In the genomic region with DNA sequence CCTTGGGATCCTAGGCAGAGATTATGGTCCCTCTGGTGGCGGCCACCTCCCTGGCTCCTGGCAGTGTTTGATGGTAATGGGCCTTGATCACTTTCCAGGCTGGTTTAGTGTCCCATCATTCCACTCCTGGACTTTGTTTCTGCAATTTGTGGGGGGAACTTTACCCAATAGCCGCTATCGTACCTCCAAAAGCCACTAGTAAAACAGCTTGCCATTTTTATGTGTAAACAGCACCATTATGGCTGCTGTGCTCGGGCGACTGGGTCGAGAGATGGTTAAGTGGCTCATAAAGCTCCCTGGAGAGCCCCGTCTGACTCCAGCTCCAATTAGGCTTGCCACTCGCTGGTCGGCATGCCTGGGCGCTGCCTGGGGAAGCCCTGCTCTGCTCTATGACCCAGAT, we compare ENCODE assay signal across 26 mouse cellular contexts. TPM values are rescaled to one million over a fixed set of nuclear protein-coding genes. Genes with fewer than 3 reads are reported as not detected.
A peak's percentile ranks its signal among the peaks of the same experiment; 100 is the strongest.
DNase-seq lines count a peak whose midpoint lies in the region; ATAC-seq and TF ChIP-seq lines count a peak whose summit lies in the region.
"Had no signal": no experiment of that assay in that cellular context is flagged by ENCODE, and none has a peak within 500 bp of the region (broad histone marks: within the 10 kb centered on the region; RNA-seq: fewer than 3 reads in every experiment).

No protein-coding gene starts in this region.

- H3K4me1 ChIP-seq in heart, embryonic 10.5 days, result peaks cover 18% of the 10 kb centered on the region; the same call in 1 of the 2 replicates
- H3K4me1 ChIP-seq in midbrain, embryonic 14.5 days (ENCODE audit: control insufficient read depth, insufficient read depth, low read length), result peaks cover 16% of the 10 kb centered on the region
- peaks cover 13% of the 10 kb centered on the region for H3K4me1 ChIP-seq in midbrain, embryonic 16.5 days (ENCODE audit: control insufficient read depth, insufficient read depth, low read length)
- peaks cover 11% of the 10 kb centered on the region for H3K4me1 ChIP-seq in neural tube, embryonic 12.5 days
- no peaks in the 10 kb centered on the region for H3K4me1 ChIP-seq in cerebellum, adult 2 months (ENCODE audit: control insufficient read depth, insufficient read depth, low read length)

- DNase-seq in heart, embryonic 10.5 days (ENCODE audit: low spot score), result no peak
- no peak for DNase-seq in heart, postnatal 10 days
- DNase-seq in midbrain, embryonic 14.5 days, result no peak
- DNase-seq in cerebellum, adult 18-20 months, result no peak
- no peak for DNase-seq in cerebellum, adult 2 months
- DNase-seq: adrenal gland, postnatal 10 days; cerebellum, adult 9-11 months; gastrocnemius, postnatal 14 days; heart, adult 11 months; heart, postnatal 14 days; kidney, postnatal 4 days; left cerebral cortex, postnatal 4 days; lung, adult 18-20 months; lung, postnatal 10 days; thymus, adult 2 months; thymus, postnatal 4 days had no signal

- TF ChIP-seq POLR2A in cerebellum, adult 2 months (IDR thresholded peaks at IDR 0.05; ENCODE audit: borderline replicate concordance, insufficient read depth, low read length), result no peak

- no peak overlapping the region for H3K4me3 ChIP-seq in heart, embryonic 10.5 days
- no peak overlapping the region for H3K4me3 ChIP-seq in midbrain, embryonic 14.5 days (replicated peaks; ENCODE audit: low read depth, low read length)
- H3K4me3 ChIP-seq in midbrain, embryonic 16.5 days (ENCODE audit: low read depth, low read length), result no peak overlapping the region
- no peak overlapping the region for H3K4me3 ChIP-seq in neural tube, embryonic 12.5 days
- no peak overlapping the region for H3K4me3 ChIP-seq in cerebellum, adult 2 months (replicated peaks; ENCODE audit: insufficient read depth, low read depth, low read length)
- H3K4me3 ChIP-seq: embryonic facial prominence, embryonic 15.5 days; heart, embryonic 12.5 days; hindbrain, embryonic 15.5 days; liver, embryonic 12.5 days; midbrain, embryonic 10.5 days; myocyte had no signal

- TF ChIP-seq CTCF in cerebellum, adult 2 months (IDR thresholded peaks at IDR 0.05; ENCODE audit: borderline replicate concordance, insufficient read depth, low read depth, low read length), result no peak

- peaks cover 29% of the 10 kb centered on the region for H3K36me3 ChIP-seq in heart, embryonic 10.5 days
- 0 out of 2 replicates have a peak, but pooled peaks cover 5% of the 10 kb centered on the region for H3K36me3 ChIP-seq in midbrain, embryonic 14.5 days (ENCODE audit: control insufficient read depth, insufficient read depth, low read length)
- H3K36me3 ChIP-seq in midbrain, embryonic 16.5 days (ENCODE audit: control insufficient read depth, insufficient read depth, low read length), result peaks cover 6% of the 10 kb centered on the region; the same call in 1 of the 2 replicates
- peaks cover 8% of the 10 kb centered on the region for H3K36me3 ChIP-seq in neural tube, embryonic 12.5 days
- H3K36me3 ChIP-seq: hindbrain, embryonic 15.5 days had no signal

- ATAC-seq in midbrain, embryonic 14.5 days (ENCODE audit: low FRiP score, low TSS enrichment), result no peak
- ATAC-seq in midbrain, embryonic 16.5 days, result no peak
- no peak for ATAC-seq in neural tube, embryonic 12.5 days (ENCODE audit: low FRiP score, low read depth)
- ATAC-seq: forebrain, embryonic 16.5 days; intestine, embryonic 16.5 days; liver, embryonic 12.5 days had no signal

- no peak overlapping the region for H3K4me2 ChIP-seq in midbrain, embryonic 14.5 days (ENCODE audit: low read length)
- H3K4me2 ChIP-seq in midbrain, embryonic 16.5 days (ENCODE audit: low read length), result no peak overlapping the region
- no peak overlapping the region for H3K4me2 ChIP-seq in neural tube, embryonic 12.5 days (replicated peaks)
- H3K4me2 ChIP-seq: embryonic facial prominence, embryonic 15.5 days; heart, embryonic 12.5 days; hindbrain, embryonic 15.5 days; liver, embryonic 12.5 days had no signal

- no peaks in the 10 kb centered on the region for H3K9me3 ChIP-seq in heart, embryonic 10.5 days
- H3K9me3 ChIP-seq in midbrain, embryonic 14.5 days (ENCODE audit: control insufficient read depth, low read length), result no peaks in the 10 kb centered on the region; the same call in 1 of the 2 replicates
- no peaks in the 10 kb centered on the region; the same call in 1 of the 2 replicates for H3K9me3 ChIP-seq in midbrain, embryonic 16.5 days (replicated peaks; ENCODE audit: control insufficient read depth, low read length, poor library complexity, severe bottlenecking)
- no peaks in the 10 kb centered on the region for H3K9me3 ChIP-seq in neural tube, embryonic 12.5 days
- H3K9me3 ChIP-seq: embryonic facial prominence, embryonic 15.5 days; heart, embryonic 12.5 days; hindbrain, embryonic 15.5 days; liver, embryonic 12.5 days; midbrain, embryonic 10.5 days had no signal

- intact Hi-C loops in heart, postnatal 10 days (cut with DNase I), result no loop called here

- no peak overlapping the region for H3K9ac ChIP-seq in midbrain, embryonic 14.5 days (replicated peaks; ENCODE audit: low read length)
- no peak overlapping the region for H3K9ac ChIP-seq in midbrain, embryonic 16.5 days (ENCODE audit: low read depth, low read length)
- no peak overlapping the region for H3K9ac ChIP-seq in neural tube, embryonic 12.5 days
- H3K9ac ChIP-seq: embryonic facial prominence, embryonic 15.5 days; heart, embryonic 12.5 days; hindbrain, embryonic 15.5 days; liver, embryonic 12.5 days had no signal

- H3K27me3 ChIP-seq in heart, embryonic 10.5 days (ENCODE audit: insufficient read depth, poor library complexity, severe bottlenecking), result no peaks in the 10 kb centered on the region
- H3K27me3 ChIP-seq in midbrain, embryonic 14.5 days (ENCODE audit: control insufficient read depth, insufficient read depth, low read length), result no peaks in the 10 kb centered on the region
- no peaks in the 10 kb centered on the region for H3K27me3 ChIP-seq in midbrain, embryonic 16.5 days (ENCODE audit: control insufficient read depth, insufficient read depth, low read depth, low read length)
- no peaks in the 10 kb centered on the region for H3K27me3 ChIP-seq in neural tube, embryonic 12.5 days (replicated peaks)
- no peaks in the 10 kb centered on the region for H3K27me3 ChIP-seq in cerebellum, adult 2 months (ENCODE audit: control insufficient read depth, insufficient read depth, low read length)
- H3K27me3 ChIP-seq: embryonic facial prominence, embryonic 15.5 days; heart, embryonic 12.5 days; hindbrain, embryonic 15.5 days; liver, embryonic 12.5 days had no signal

- WGBS in heart, embryonic 10.5 days, result 85% methylated on average over 10 of the region's 10 CpGs
- 53% methylated on average over 10 of the region's 10 CpGs for WGBS in midbrain, embryonic 14.5 days
- 61% methylated on average over 10 of the region's 10 CpGs for WGBS in midbrain, embryonic 16.5 days
- WGBS in neural tube, embryonic 12.5 days, result 28% methylated on average over 10 of the region's 10 CpGs
- 71% methylated on average over 10 of the region's 10 CpGs for WGBS in cerebellum, adult 2 months

- 0 out of 2 replicates have a peak overlapping the region, but pooled peaks have one; percentile 7 for H3K27ac ChIP-seq in heart, embryonic 10.5 days
- H3K27ac ChIP-seq in midbrain, embryonic 14.5 days (replicated peaks; ENCODE audit: low read depth, low read length), result peak overlapping the region; percentile 45; the same call in 1 of the 2 replicates
- H3K27ac ChIP-seq in midbrain, embryonic 16.5 days (ENCODE audit: low read length), result no peak overlapping the region
- 0 out of 2 replicates have a peak overlapping the region, but pooled peaks have one; percentile 4 for H3K27ac ChIP-seq in neural tube, embryonic 12.5 days
- H3K27ac ChIP-seq in cerebellum, adult 2 months (ENCODE audit: insufficient read depth, low read length), result no peak overlapping the region
- H3K27ac ChIP-seq: embryonic facial prominence, embryonic 15.5 days; hindbrain, embryonic 15.5 days; liver, embryonic 12.5 days; midbrain, embryonic 10.5 days had no signal

RNA-seq across cellular contexts. Expression of gene Pepd, which starts 59.6 kb away (rescaled TPM):
- 60.8 and 64.5 TPM in 2 replicates for polyA plus RNA-seq in heart, embryonic 10.5 days (2016; fragmentation: Nextera tagmentation; extraction: Ambion mirVana)
- total RNA-seq in heart, postnatal 10 days (2021), result 10 to 100 TPM; 26.3 to 27.6 TPM
- polyA plus RNA-seq in midbrain, embryonic 14.5 days (2014; fragmentation: Nextera tagmentation; extraction: Ambion mirVana), result 57.2 and 62.4 TPM in 2 replicates
- polyA plus RNA-seq in midbrain, embryonic 16.5 days (2015; fragmentation: Nextera tagmentation; extraction: Ambion mirVana), result 62.7 and 68.6 TPM in 2 replicates
- polyA plus RNA-seq in neural tube, embryonic 12.5 days (2016; fragmentation: Nextera tagmentation; extraction: Ambion mirVana), result 60.5 and 67.1 TPM in 2 replicates
- 55.1 and 58.7 TPM in 2 replicates for polyA plus RNA-seq in cerebellum, adult 2 months (2012; rRNA removed)

Comparison
In these comparisons a context has a peak if more than half of its experiments do, and no peak if none do; other contexts are left out.
1. H3K27ac ChIP-seq: peak in heart, embryonic 10.5 days (single experiment), midbrain, embryonic 14.5 days (single experiment) and neural tube, embryonic 12.5 days (single experiment); none in midbrain, embryonic 16.5 days (single experiment) and cerebellum, adult 2 months (single experiment).